Mouse (Mus musculus): ENCODE data around the gene Kdm5a. TPM values are rescaled to one million over a fixed set of nuclear protein-coding genes. Genes with fewer than 3 reads are reported as not detected.

The Kdm5a gene
- polyA plus RNA-seq, 1 experiment from 2014 or later = 34.8 TPM

GRCm38 (mm10) chr6:120362774-120363687 is 893 bp upstream of the Kdm5a start:
- H3K9ac ChIP-seq = peak overlapping the region; percentile 95
- peak; percentile 13; the same call in 1 of the 2 replicates for ATAC-seq
- H3K9me3 ChIP-seq (replicated peaks) = no peaks in the 10 kb centered on the region
- H3K4me1 ChIP-seq = peaks cover 21% of the 10 kb centered on the region
- H3K27ac ChIP-seq = peak overlapping the region; percentile 95
- H3K36me3 ChIP-seq = peaks cover 15% of the 10 kb centered on the region
- peak overlapping the region; percentile 97 for H3K4me3 ChIP-seq
- peak overlapping the region; percentile 91 for H3K4me2 ChIP-seq
- H3K27me3 ChIP-seq (replicated peaks) = no peaks in the 10 kb centered on the region
- WGBS (ENCODE audit: insufficient replicate concordance) = 14% methylated on average over 15 of the region's 15 CpGs

GRCm38 (mm10) chr6:120364523-120364905 is 590 bp downstream of the Kdm5a start:
- Histone ChIP-seq H3K4me3 (peak overlapping the region; percentile 97), H3K27ac (peak overlapping the region; percentile 95), H3K27me3 (replicated peaks) (no peaks in the 10 kb centered on the region), H3K4me1 (peaks cover 19% of the 10 kb centered on the region), H3K36me3 (peaks cover 30% of the 10 kb centered on the region), H3K9ac (peak overlapping the region; percentile 95), H3K4me2 (peak overlapping the region; percentile 91), H3K9me3 (replicated peaks) (no peaks in the 10 kb centered on the region)
- under 1% methylated on average over 31 of the region's 31 CpGs for WGBS (ENCODE audit: insufficient replicate concordance)
- ATAC-seq = peak; percentile 38

GRCm38 (mm10) chr6:120365051-120365450 is 1.1 kb downstream of the Kdm5a start:
- peak overlapping the region; percentile 95 for H3K9ac ChIP-seq
- no peak for ATAC-seq
- H3K27ac ChIP-seq = peak overlapping the region; percentile 95
- H3K4me1 ChIP-seq = peaks cover 19% of the 10 kb centered on the region
- H3K9me3 ChIP-seq (replicated peaks) = no peaks in the 10 kb centered on the region
- 3% methylated on average over 15 of the region's 15 CpGs for WGBS (ENCODE audit: insufficient replicate concordance)
- H3K4me3 ChIP-seq = peak overlapping the region; percentile 97
- no peaks in the 10 kb centered on the region for H3K27me3 ChIP-seq (replicated peaks)
- H3K4me2 ChIP-seq = peak overlapping the region; percentile 91
- peaks cover 35% of the 10 kb centered on the region for H3K36me3 ChIP-seq

GRCm38 (mm10) chr6:120376736-120377135 is 12.8 kb downstream of the Kdm5a start:
- Histone ChIP-seq H3K9me3 (replicated peaks) (no peaks in the 10 kb centered on the region), H3K4me3 (no peak overlapping the region), H3K4me1 (no peaks in the 10 kb centered on the region), H3K9ac (no peak overlapping the region), H3K4me2 (no peak overlapping the region), H3K27ac (no peak overlapping the region), H3K27me3 (replicated peaks) (no peaks in the 10 kb centered on the region), H3K36me3 (peaks cover 90% of the 10 kb centered on the region)
- 82% methylated on average over 2 of the region's 2 CpGs for WGBS (ENCODE audit: insufficient replicate concordance)
- ATAC-seq = no peak

- Histone ChIP-seq H3K4me3 (no peak overlapping the region), H3K4me1 (peaks cover 6% of the 10 kb centered on the region; the same call in 1 of the 2 replicates), H3K4me2 (no peak overlapping the region), H3K27ac (no peak overlapping the region), H3K36me3 (peaks cover 91% of the 10 kb centered on the region), H3K9ac (no peak overlapping the region), H3K27me3 (replicated peaks) (no peaks in the 10 kb centered on the region), H3K9me3 (replicated peaks) (no peaks in the 10 kb centered on the region)
- WGBS (ENCODE audit: insufficient replicate concordance) = 47% methylated on average over 3 of the region's 3 CpGs
- 0 out of 2 replicates have a peak, but pooled peaks have one; percentile 54 for ATAC-seq
Observed at GRCm38 (mm10) chr6:120390054-120390453, 26.1 kb downstream of the Kdm5a start.

GRCm38 (mm10) chr6:120392811-120393210 is 28.9 kb downstream of the Kdm5a start:
- no peaks in the 10 kb centered on the region for H3K27me3 ChIP-seq (replicated peaks)
- peaks cover 11% of the 10 kb centered on the region; the same call in 1 of the 2 replicates for H3K4me1 ChIP-seq
- H3K36me3 ChIP-seq = peaks cover 94% of the 10 kb centered on the region
- H3K4me3 ChIP-seq = no peak overlapping the region
- no peak overlapping the region for H3K27ac ChIP-seq
- no peaks in the 10 kb centered on the region for H3K9me3 ChIP-seq (replicated peaks)
- no peak overlapping the region for H3K4me2 ChIP-seq
- 82% methylated on average over 2 of the region's 2 CpGs for WGBS (ENCODE audit: insufficient replicate concordance)
- ATAC-seq = peak; percentile 46; the same call in 1 of the 2 replicates
- no peak overlapping the region for H3K9ac ChIP-seq

GRCm38 (mm10) chr6:120395622-120396345 is 31.9 kb downstream of the Kdm5a start:
- Histone ChIP-seq H3K4me3 (no peak overlapping the region), H3K27me3 (replicated peaks) (no peaks in the 10 kb centered on the region), H3K9me3 (replicated peaks) (no peaks in the 10 kb centered on the region), H3K4me1 (peaks cover 11% of the 10 kb centered on the region; the same call in 1 of the 2 replicates), H3K36me3 (peaks cover 91% of the 10 kb centered on the region), H3K9ac (no peak overlapping the region), H3K27ac (no peak overlapping the region), H3K4me2 (no peak overlapping the region)
- WGBS (ENCODE audit: insufficient replicate concordance) = 86% methylated on average over 5 of the region's 5 CpGs
- no peak for ATAC-seq

GRCm38 (mm10) chr6:120403936-120404335 is 40.0 kb downstream of the Kdm5a start:
- no peaks in the 10 kb centered on the region for H3K9me3 ChIP-seq (replicated peaks)
- no peak for ATAC-seq
- WGBS (ENCODE audit: insufficient replicate concordance) = 88% methylated on average over 1 of the region's 1 CpGs
- peaks cover 91% of the 10 kb centered on the region for H3K36me3 ChIP-seq
- H3K9ac ChIP-seq = no peak overlapping the region
- H3K27ac ChIP-seq = no peak overlapping the region
- H3K4me1 ChIP-seq = no peaks in the 10 kb centered on the region
- no peak overlapping the region for H3K4me2 ChIP-seq
- H3K27me3 ChIP-seq (replicated peaks) = no peaks in the 10 kb centered on the region
- no peak overlapping the region for H3K4me3 ChIP-seq

GRCm38 (mm10) chr6:120438161-120438560 is 74.2 kb downstream of the Kdm5a start:
- Histone ChIP-seq H3K4me3 (no peak overlapping the region), H3K27ac (no peak overlapping the region), H3K9me3 (replicated peaks) (no peaks in the 10 kb centered on the region), H3K36me3 (peaks cover 80% of the 10 kb centered on the region), H3K4me2 (no peak overlapping the region), H3K4me1 (no peaks in the 10 kb centered on the region), H3K27me3 (replicated peaks) (no peaks in the 10 kb centered on the region), H3K9ac (no peak overlapping the region)
- 88% methylated on average over 3 of the region's 3 CpGs for WGBS (ENCODE audit: insufficient replicate concordance)
- ATAC-seq = no peak

- Histone ChIP-seq H3K9ac (no peak overlapping the region), H3K36me3 (peaks cover 59% of the 10 kb centered on the region), H3K4me2 (no peak overlapping the region), H3K9me3 (replicated peaks) (no peaks in the 10 kb centered on the region), H3K4me1 (no peaks in the 10 kb centered on the region), H3K27me3 (replicated peaks) (no peaks in the 10 kb centered on the region), H3K27ac (no peak overlapping the region), H3K4me3 (no peak overlapping the region)
- WGBS (ENCODE audit: insufficient replicate concordance) = 86% methylated on average over 4 of the region's 4 CpGs
- ATAC-seq = no peak
Observed at GRCm38 (mm10) chr6:120442171-120442749, 78.3 kb downstream of the Kdm5a start.

GRCm38 (mm10) chr6:120443363-120444355 is 79.7 kb downstream of the Kdm5a start:
- 84% methylated on average over 14 of the region's 14 CpGs for WGBS (ENCODE audit: insufficient replicate concordance)
- H3K4me3 ChIP-seq = no peak overlapping the region
- H3K36me3 ChIP-seq = peaks cover 48% of the 10 kb centered on the region
- H3K4me1 ChIP-seq = no peaks in the 10 kb centered on the region
- no peaks in the 10 kb centered on the region for H3K9me3 ChIP-seq (replicated peaks)
- H3K9ac ChIP-seq = no peak overlapping the region
- no peak overlapping the region for H3K4me2 ChIP-seq
- no peak for ATAC-seq
- H3K27ac ChIP-seq = no peak overlapping the region
- no peaks in the 10 kb centered on the region for H3K27me3 ChIP-seq (replicated peaks)

All from liver, embryonic 12.5 days (tissue).